Mouse (Mus musculus): ENCODE measurements around the gene Dgki. TPM values are rescaled to one million over a fixed set of nuclear protein-coding genes. Genes with fewer than 3 reads are reported as not detected.

Gene Dgki
- polyA plus RNA-seq, 1 experiment from 2014 or later = 1.0 TPM

DNA sequence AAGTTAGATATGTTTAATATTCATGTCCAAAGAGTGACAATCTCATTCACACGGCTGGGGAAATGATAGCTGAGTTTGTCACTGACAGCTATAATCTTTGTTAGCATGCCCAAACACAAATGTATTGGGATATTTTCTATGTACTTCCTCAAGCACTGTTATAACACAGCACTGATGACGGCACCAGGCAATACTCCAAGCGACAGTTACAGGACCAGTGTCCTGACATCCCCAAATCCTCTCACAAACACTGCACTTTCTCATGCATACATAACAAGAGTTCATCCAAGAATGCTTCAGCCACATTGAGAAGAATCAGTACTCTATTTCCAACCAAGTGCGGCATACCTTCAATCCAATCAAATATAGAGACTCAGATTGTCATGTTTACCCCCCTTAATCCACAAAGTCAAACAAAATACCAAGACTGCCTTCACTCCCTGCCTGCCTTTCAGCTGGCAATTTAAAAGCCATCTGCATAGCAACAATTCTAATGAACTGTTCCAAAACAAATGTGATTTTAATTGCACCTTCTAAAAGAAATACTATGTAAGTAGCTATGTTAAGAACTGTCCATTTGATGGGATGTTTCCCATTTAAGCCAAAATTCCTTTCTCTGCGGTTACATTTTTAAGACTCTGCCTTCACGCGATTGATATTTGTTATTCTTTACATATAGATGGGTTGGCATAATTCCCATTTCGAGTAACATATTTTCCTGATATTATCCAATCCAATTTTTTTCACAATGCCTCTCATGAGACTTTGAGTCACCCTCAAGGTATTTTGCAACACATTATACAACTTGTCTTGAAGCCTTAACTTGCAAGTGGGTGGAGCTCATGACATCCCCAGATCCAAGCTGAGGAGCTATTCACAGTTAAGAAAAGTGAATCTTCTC lies 273.4 kb downstream of the Dgki start:
- ATAC-seq (ENCODE audit: insufficient number of reproducible peaks, insufficient read depth, low FRiP score, low read depth) = no peak
- H3K4me1 ChIP-seq (ENCODE audit: control insufficient read depth, insufficient read depth, low read length) = peaks cover 10% of the 10 kb centered on the region
- H3K9me3 ChIP-seq (ENCODE audit: control insufficient read depth, low read depth, low read length) = no peaks in the 10 kb centered on the region
- H3K36me3 ChIP-seq (ENCODE audit: control insufficient read depth, insufficient read depth, low read length) = no peaks in the 10 kb centered on the region
- no peak overlapping the region for H3K9ac ChIP-seq (replicated peaks; ENCODE audit: low read depth, low read length)
- no peak overlapping the region for H3K4me2 ChIP-seq (replicated peaks; ENCODE audit: low read depth, low read length)
- no peak overlapping the region for H3K4me3 ChIP-seq (ENCODE audit: low read depth, low read length)
- WGBS = 47% methylated on average over 8 of the region's 8 CpGs
- no peaks in the 10 kb centered on the region for H3K27me3 ChIP-seq (ENCODE audit: control insufficient read depth, insufficient read depth, low read length)
- peak overlapping the region; percentile 67; the same call in 1 of the 2 replicates for H3K27ac ChIP-seq (ENCODE audit: low read length)

DNA sequence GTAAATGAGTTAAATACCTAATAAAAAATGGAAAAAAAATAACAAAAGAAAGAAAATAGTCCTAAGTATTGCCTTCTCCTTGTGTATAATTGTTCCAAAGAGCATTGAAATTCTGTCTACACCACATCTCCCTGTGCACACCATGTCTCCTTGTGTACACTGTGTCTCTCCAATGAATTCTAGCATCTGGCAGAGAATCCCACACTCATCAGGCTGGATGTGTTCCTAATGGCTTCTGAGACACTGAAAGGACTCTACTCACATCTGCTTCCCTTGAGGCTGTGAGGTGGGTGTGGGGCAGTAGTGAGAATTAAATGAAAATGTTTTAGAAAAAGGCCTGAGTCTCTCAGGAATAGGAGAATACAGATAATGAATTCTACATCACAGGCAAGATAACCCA lies 283.9 kb downstream of the Dgki start:
- Histone ChIP-seq H3K4me2 (replicated peaks; ENCODE audit: low read depth, low read length) (no peak overlapping the region), H3K4me1 (ENCODE audit: control insufficient read depth, insufficient read depth, low read length) (peaks cover 5% of the 10 kb centered on the region; the same call in 1 of the 2 replicates), H3K27ac (ENCODE audit: low read length) (no peak overlapping the region), H3K4me3 (ENCODE audit: low read depth, low read length) (no peak overlapping the region), H3K9ac (replicated peaks; ENCODE audit: low read depth, low read length) (no peak overlapping the region), H3K27me3 (ENCODE audit: control insufficient read depth, insufficient read depth, low read length) (no peaks in the 10 kb centered on the region), H3K36me3 (ENCODE audit: control insufficient read depth, insufficient read depth, low read length) (no peaks in the 10 kb centered on the region), H3K9me3 (ENCODE audit: control insufficient read depth, low read depth, low read length) (no peaks in the 10 kb centered on the region)
- ATAC-seq (ENCODE audit: insufficient number of reproducible peaks, insufficient read depth, low FRiP score, low read depth) = no peak

DNA sequence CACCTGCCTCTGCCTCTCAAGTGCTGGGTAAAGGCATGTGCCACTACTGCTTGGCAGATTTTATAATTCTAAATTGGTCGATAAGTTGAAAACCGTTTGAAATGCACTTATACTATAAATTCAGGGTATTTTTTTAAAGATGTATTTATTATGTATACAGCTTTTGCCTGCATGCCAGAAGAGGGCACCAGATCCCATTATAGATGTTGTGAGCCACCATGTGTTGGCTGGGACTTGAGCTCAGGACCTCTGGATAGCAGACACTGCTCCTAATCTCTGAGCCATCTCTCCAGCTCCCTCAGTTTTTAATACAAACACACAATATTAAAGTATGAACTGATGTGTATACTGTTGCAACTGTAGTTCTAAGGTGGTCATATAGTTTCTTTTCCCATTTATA lies 288.4 kb downstream of the Dgki start:
- ATAC-seq (ENCODE audit: insufficient number of reproducible peaks, insufficient read depth, low FRiP score, low read depth) = no peak
- Histone ChIP-seq H3K27me3 (ENCODE audit: control insufficient read depth, insufficient read depth, low read length) (no peaks in the 10 kb centered on the region), H3K4me3 (ENCODE audit: low read depth, low read length) (no peak overlapping the region), H3K27ac (ENCODE audit: low read length) (no peak overlapping the region), H3K9me3 (ENCODE audit: control insufficient read depth, low read depth, low read length) (no peaks in the 10 kb centered on the region), H3K36me3 (ENCODE audit: control insufficient read depth, insufficient read depth, low read length) (no peaks in the 10 kb centered on the region), H3K4me1 (ENCODE audit: control insufficient read depth, insufficient read depth, low read length) (peaks cover 4% of the 10 kb centered on the region; the same call in 1 of the 2 replicates), H3K9ac (replicated peaks; ENCODE audit: low read depth, low read length) (no peak overlapping the region), H3K4me2 (replicated peaks; ENCODE audit: low read depth, low read length) (no peak overlapping the region)
- whole genome bisulfite sequencing = 82% methylated on average over 2 of the region's 2 CpGs

DNA sequence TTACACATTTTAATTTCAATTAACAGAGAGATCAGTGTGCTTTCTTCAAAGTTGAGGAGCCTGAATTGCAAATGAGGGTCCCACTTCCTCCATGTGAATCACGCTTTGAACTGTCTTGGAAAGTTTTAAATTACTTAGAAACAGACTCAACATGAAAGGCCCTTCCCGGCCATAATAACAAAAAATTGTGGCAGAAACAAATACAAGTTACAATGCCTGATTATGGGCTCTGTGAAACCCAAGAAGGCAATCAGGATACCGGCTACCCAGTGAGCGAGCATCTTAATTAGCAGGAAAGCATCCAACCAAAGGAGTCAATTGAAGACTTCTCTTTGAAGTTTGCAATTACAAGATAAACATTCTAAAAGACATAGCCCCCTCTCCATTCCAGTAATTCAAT lies 292.4 kb downstream of the Dgki start:
- no peak overlapping the region for H3K27ac ChIP-seq (ENCODE audit: low read length)
- no peaks in the 10 kb centered on the region for H3K9me3 ChIP-seq (ENCODE audit: control insufficient read depth, low read depth, low read length)
- H3K9ac ChIP-seq (replicated peaks; ENCODE audit: low read depth, low read length) = no peak overlapping the region
- no peaks in the 10 kb centered on the region for H3K4me1 ChIP-seq (ENCODE audit: control insufficient read depth, insufficient read depth, low read length)
- no peak overlapping the region for H3K4me2 ChIP-seq (replicated peaks; ENCODE audit: low read depth, low read length)
- ATAC-seq (ENCODE audit: insufficient number of reproducible peaks, insufficient read depth, low FRiP score, low read depth) = no peak
- no peaks in the 10 kb centered on the region for H3K27me3 ChIP-seq (ENCODE audit: control insufficient read depth, insufficient read depth, low read length)
- no peaks in the 10 kb centered on the region for H3K36me3 ChIP-seq (ENCODE audit: control insufficient read depth, insufficient read depth, low read length)
- 50% methylated on average over 4 of the region's 4 CpGs for WGBS
- H3K4me3 ChIP-seq (ENCODE audit: low read depth, low read length) = no peak overlapping the region

DNA sequence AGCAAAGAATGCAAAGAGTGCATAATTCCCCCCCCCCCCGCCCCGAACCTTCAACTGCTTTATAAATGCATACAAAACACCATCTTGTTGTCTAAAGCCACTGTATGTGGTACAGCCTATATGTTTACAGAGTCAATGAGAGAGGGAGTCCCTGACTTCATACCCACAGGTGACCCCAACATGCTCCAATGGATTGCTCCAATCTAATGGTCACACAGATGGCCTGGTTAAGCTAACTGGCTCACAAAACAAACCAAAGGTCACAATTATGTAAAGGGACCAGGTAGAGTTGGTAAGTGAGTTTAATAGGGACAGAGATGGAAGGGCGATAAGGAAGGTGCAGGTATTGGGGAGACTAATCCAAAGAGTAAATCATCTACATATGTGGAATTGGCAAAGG lies 295.1 kb downstream of the Dgki start:
- H3K27me3 ChIP-seq (ENCODE audit: control insufficient read depth, insufficient read depth, low read length) = no peaks in the 10 kb centered on the region
- H3K36me3 ChIP-seq (ENCODE audit: control insufficient read depth, insufficient read depth, low read length) = no peaks in the 10 kb centered on the region
- H3K4me1 ChIP-seq (ENCODE audit: control insufficient read depth, insufficient read depth, low read length) = no peaks in the 10 kb centered on the region
- no peak overlapping the region for H3K9ac ChIP-seq (replicated peaks; ENCODE audit: low read depth, low read length)
- ATAC-seq (ENCODE audit: insufficient number of reproducible peaks, insufficient read depth, low FRiP score, low read depth) = no peak
- H3K9me3 ChIP-seq (ENCODE audit: control insufficient read depth, low read depth, low read length) = no peaks in the 10 kb centered on the region
- no peak overlapping the region for H3K4me3 ChIP-seq (ENCODE audit: low read depth, low read length)
- WGBS = 90% methylated on average over 3 of the region's 3 CpGs
- no peak overlapping the region for H3K27ac ChIP-seq (ENCODE audit: low read length)
- no peak overlapping the region for H3K4me2 ChIP-seq (replicated peaks; ENCODE audit: low read depth, low read length)

DNA sequence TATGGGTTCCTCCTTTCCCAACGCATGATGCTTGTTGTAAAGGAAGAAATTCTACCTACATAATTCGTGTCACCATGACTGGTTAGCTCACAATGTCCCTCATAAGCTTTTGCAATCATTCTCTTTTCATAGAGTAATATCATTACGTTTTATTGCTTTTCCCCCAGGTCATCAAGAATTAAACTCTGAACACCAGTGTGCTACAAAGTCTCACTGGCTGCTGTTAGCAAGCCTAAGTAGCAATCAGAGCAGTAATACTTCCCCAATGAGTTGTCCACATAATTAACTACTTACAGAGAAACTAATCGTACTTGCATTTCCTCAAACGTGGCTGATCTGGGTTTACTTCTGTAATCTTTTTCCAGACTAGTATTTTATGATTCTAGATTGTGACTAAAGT lies 296.7 kb downstream of the Dgki start:
- no peak for ATAC-seq (ENCODE audit: insufficient number of reproducible peaks, insufficient read depth, low FRiP score, low read depth)
- H3K27me3 ChIP-seq (ENCODE audit: control insufficient read depth, insufficient read depth, low read length) = no peaks in the 10 kb centered on the region
- no peaks in the 10 kb centered on the region for H3K9me3 ChIP-seq (ENCODE audit: control insufficient read depth, low read depth, low read length)
- H3K27ac ChIP-seq (ENCODE audit: low read length) = no peak overlapping the region
- no peak overlapping the region for H3K4me2 ChIP-seq (replicated peaks; ENCODE audit: low read depth, low read length)
- no peak overlapping the region for H3K4me3 ChIP-seq (ENCODE audit: low read depth, low read length)
- H3K9ac ChIP-seq (replicated peaks; ENCODE audit: low read depth, low read length) = no peak overlapping the region
- 75% methylated on average over 5 of the region's 5 CpGs for WGBS
- H3K36me3 ChIP-seq (ENCODE audit: control insufficient read depth, insufficient read depth, low read length) = no peaks in the 10 kb centered on the region
- H3K4me1 ChIP-seq (ENCODE audit: control insufficient read depth, insufficient read depth, low read length) = no peaks in the 10 kb centered on the region

DNA sequence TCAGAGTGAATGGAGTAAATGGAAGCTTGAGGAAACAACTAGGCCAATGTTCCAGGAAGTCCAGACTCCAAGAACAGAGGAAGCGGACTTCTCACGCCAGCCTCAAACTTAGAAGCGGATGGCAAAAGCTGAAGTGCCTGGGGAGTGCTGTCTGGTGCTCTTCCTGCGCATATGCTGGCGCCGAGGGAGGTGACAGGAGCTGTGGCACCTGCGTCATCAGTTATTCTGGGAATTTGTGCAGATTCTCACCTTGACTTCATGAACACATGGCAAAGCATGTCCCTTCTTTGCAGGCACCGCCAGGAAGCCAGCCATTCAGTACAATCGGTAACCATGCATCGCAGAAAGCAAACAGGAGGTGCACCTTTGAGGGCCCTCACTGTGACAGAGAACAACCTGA lies 301.0 kb downstream of the Dgki start:
- Histone ChIP-seq H3K9ac (replicated peaks; ENCODE audit: low read depth, low read length) (no peak overlapping the region), H3K4me2 (replicated peaks; ENCODE audit: low read depth, low read length) (no peak overlapping the region), H3K4me1 (ENCODE audit: control insufficient read depth, insufficient read depth, low read length) (no peaks in the 10 kb centered on the region), H3K9me3 (ENCODE audit: control insufficient read depth, low read depth, low read length) (no peaks in the 10 kb centered on the region), H3K27ac (ENCODE audit: low read length) (no peak overlapping the region), H3K4me3 (ENCODE audit: low read depth, low read length) (no peak overlapping the region), H3K27me3 (ENCODE audit: control insufficient read depth, insufficient read depth, low read length) (no peaks in the 10 kb centered on the region), H3K36me3 (ENCODE audit: control insufficient read depth, insufficient read depth, low read length) (no peaks in the 10 kb centered on the region)
- WGBS = 88% methylated on average over 10 of the region's 10 CpGs
- ATAC-seq (ENCODE audit: insufficient number of reproducible peaks, insufficient read depth, low FRiP score, low read depth) = no peak

DNA sequence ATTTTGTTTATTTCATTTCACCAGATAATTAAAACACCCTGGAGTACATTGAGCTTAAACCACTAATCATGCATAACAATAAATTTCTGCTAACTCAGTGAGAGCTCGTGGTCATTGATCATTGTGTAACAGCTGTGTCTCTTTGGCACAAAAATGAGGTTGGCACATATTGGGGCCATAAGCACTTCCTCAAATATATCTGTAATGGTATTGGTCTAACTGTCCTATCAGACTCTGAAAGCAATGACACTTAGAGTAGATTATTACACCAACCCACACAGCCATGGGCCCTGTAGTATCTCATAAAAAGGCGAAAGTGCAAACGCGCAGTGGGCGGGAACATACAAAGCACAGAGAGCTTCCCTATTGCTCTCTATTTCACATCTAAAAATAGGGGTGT lies 305.7 kb downstream of the Dgki start:
- no peak for ATAC-seq (ENCODE audit: insufficient number of reproducible peaks, insufficient read depth, low FRiP score, low read depth)
- H3K27me3 ChIP-seq (ENCODE audit: control insufficient read depth, insufficient read depth, low read length) = no peaks in the 10 kb centered on the region
- H3K9ac ChIP-seq (replicated peaks; ENCODE audit: low read depth, low read length) = no peak overlapping the region
- H3K36me3 ChIP-seq (ENCODE audit: control insufficient read depth, insufficient read depth, low read length) = no peaks in the 10 kb centered on the region
- H3K4me2 ChIP-seq (replicated peaks; ENCODE audit: low read depth, low read length) = no peak overlapping the region
- H3K4me1 ChIP-seq (ENCODE audit: control insufficient read depth, insufficient read depth, low read length) = no peaks in the 10 kb centered on the region
- H3K9me3 ChIP-seq (ENCODE audit: control insufficient read depth, low read depth, low read length) = no peaks in the 10 kb centered on the region
- no peak overlapping the region for H3K4me3 ChIP-seq (ENCODE audit: low read depth, low read length)
- WGBS = 96% methylated on average over 5 of the region's 5 CpGs
- H3K27ac ChIP-seq (ENCODE audit: low read length) = no peak overlapping the region

DNA sequence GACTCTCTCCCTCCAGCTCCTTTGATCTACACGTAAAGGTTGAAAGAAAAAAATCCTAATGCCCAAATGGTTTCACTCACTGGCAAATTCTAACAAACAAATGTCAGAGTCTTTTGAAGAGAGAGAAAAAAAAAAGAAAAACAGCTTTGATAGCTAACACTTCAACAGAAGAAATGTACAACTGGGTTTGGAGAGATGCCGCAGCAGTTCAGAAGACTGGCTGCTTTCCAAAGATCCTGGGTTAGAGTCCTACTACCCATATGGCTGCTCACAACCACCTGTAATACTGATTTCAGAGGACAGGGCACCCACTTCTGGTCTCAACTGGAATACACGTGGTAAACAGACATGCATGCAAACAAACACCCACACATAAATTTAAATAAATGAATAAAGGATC lies 309.8 kb downstream of the Dgki start:
- H3K36me3 ChIP-seq (ENCODE audit: control insufficient read depth, insufficient read depth, low read length) = no peaks in the 10 kb centered on the region
- no peaks in the 10 kb centered on the region for H3K27me3 ChIP-seq (ENCODE audit: control insufficient read depth, insufficient read depth, low read length)
- H3K4me2 ChIP-seq (replicated peaks; ENCODE audit: low read depth, low read length) = no peak overlapping the region
- H3K27ac ChIP-seq (ENCODE audit: low read length) = no peak overlapping the region
- no peaks in the 10 kb centered on the region for H3K9me3 ChIP-seq (ENCODE audit: control insufficient read depth, low read depth, low read length)
- no peak overlapping the region for H3K9ac ChIP-seq (replicated peaks; ENCODE audit: low read depth, low read length)
- ATAC-seq (ENCODE audit: insufficient number of reproducible peaks, insufficient read depth, low FRiP score, low read depth) = no peak
- H3K4me3 ChIP-seq (ENCODE audit: low read depth, low read length) = no peak overlapping the region
- H3K4me1 ChIP-seq (ENCODE audit: control insufficient read depth, insufficient read depth, low read length) = no peaks in the 10 kb centered on the region
- 49% methylated on average over 3 of the region's 3 CpGs for WGBS

All from stomach, embryonic 14.5 days (tissue).